Mouse (Mus musculus) kidney, embryonic 16.5 days (tissue): ENCODE measurements around the gene Rfng. TPM values are rescaled to one million over a fixed set of nuclear protein-coding genes. Genes with fewer than 3 reads are reported as not detected.

Source experiments
- ATAC-seq: fragments of 200-750 bp; cut with Nextera tagmentation; 2 replicates; pipeline ENCODE4 v1.8.0; 2017; ENCODE audit warnings: moderate TSS enrichment; ENCODE audit not compliant: low FRiP score, low TSS enrichment
- H3K27ac ChIP-seq: fragments of 300-500 bp; sonication (generic); 2 replicates; pipeline ENCODE4 v1.5.1; 2014; ENCODE audit warnings: low read length
- H3K27me3 ChIP-seq: fragments of 300-500 bp; sonication (generic); 2 replicates; pipeline ENCODE4 v1.6.1; 2014; ENCODE audit warnings: low read length, control low read depth, mixed read lengths; ENCODE audit not compliant: insufficient read depth
- H3K36me3 ChIP-seq: fragments of 300-500 bp; sonication (generic); 2 replicates; pipeline ENCODE4 v1.6.1; 2014; ENCODE audit warnings: low read length, control low read depth, mixed read lengths; ENCODE audit not compliant: insufficient read depth
- H3K4me1 ChIP-seq: fragments of 300-500 bp; sonication (generic); 2 replicates; pipeline ENCODE4 v1.6.1; 2014; ENCODE audit warnings: low read length, control low read depth, mixed read lengths; ENCODE audit not compliant: insufficient read depth
- H3K4me2 ChIP-seq: fragments of 300-500 bp; sonication (generic); replicated peaks from 2 replicates; pipeline ENCODE4 v1.6.1; 2014; ENCODE audit warnings: low read depth, low read length
- H3K4me3 ChIP-seq: fragments of 300-500 bp; sonication (generic); 2 replicates; pipeline ENCODE4 v1.5.1; 2014; ENCODE audit warnings: mild to moderate bottlenecking, low read length
- H3K9ac ChIP-seq: fragments of 300-500 bp; sonication (generic); replicated peaks from 2 replicates; pipeline ENCODE4 v1.6.1; 2014; ENCODE audit warnings: low read length
- H3K9me3 ChIP-seq: fragments of 300-500 bp; sonication (generic); 2 replicates; pipeline ENCODE4 v1.6.1; 2016; ENCODE audit warnings: low read length, control low read depth
- WGBS: fragments of 180-500 bp; shearing (Covaris S2); extraction: QIAGEN DNeasy Blood & Tissue Kit; methylation state at CpG from one replicate; pipeline ENCODE4 v1.1.7; 2014; 5-methylcytosine and 5-hydroxymethylcytosine counted together
- polyA plus RNA-seq: library from polyadenylated mRNA; unstranded; fragments of >200 nt; fragmentation: Nextera tagmentation; extraction: Ambion mirVana; gene quantifications from 2 replicates; pipeline ENCODE4 v1.2.1, GENCODE M21; 2015

Gene Rfng
- polyA plus RNA-seq, 1 experiment from 2014 or later, result 44.0 TPM

DNA sequence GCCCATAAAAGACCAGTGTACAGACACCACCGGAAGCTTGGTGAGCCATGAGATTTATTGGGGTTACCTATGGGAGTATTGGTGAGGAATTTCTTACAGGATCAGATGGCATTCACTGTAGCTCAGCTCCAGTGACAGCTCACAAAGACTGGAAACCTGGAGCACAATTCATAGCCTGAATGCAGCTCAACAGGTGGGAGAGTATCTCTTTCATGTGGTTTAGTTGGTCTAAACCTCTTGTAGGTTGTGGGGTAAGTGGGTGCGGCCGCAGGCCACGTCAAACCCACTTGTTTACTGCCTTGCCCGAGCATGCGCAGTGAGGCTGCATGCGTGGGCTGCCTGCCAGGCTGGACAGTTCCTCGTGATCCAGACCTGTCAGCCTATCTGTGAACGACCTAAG lies 23.8 kb downstream of the Rfng start:
- Histone ChIP-seq H3K9ac (no peak overlapping the region), H3K27me3 (peaks cover 8% of the 10 kb centered on the region), H3K4me1 (no peaks in the 10 kb centered on the region), H3K4me3 (no peak overlapping the region), H3K9me3 (peaks cover 25% of the 10 kb centered on the region), H3K27ac (no peak overlapping the region), H3K36me3 (no peaks in the 10 kb centered on the region), H3K4me2 (no peak overlapping the region)
- WGBS, result 46% methylated on average over 9 of the region's 9 CpGs
- no peak for ATAC-seq

DNA sequence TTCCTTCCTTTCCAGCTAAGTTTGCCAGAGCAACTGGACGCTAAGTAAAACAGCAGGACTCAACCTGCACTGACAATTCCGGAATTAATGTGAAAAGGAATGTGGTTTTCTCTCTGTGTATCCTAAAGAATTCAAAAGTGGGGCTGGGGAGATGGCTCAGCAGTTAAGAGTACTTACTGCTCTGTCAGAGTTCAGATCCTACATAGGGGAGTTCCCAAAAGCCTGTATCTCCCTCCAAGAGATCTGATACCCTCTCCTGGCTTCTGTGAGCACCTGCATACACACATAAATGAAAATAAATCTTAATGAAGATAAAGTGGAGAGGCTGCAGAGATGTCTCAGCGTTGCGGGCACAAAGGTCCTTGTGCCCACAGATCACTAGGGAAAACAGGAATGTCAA lies 32.4 kb downstream of the Rfng start:
- no peak overlapping the region for H3K4me2 ChIP-seq
- no peaks in the 10 kb centered on the region for H3K9me3 ChIP-seq
- no peak for ATAC-seq
- no peak overlapping the region for H3K9ac ChIP-seq
- no peaks in the 10 kb centered on the region for H3K4me1 ChIP-seq
- no peaks in the 10 kb centered on the region for H3K36me3 ChIP-seq
- no peaks in the 10 kb centered on the region for H3K27me3 ChIP-seq
- 49% methylated on average over 4 of the region's 4 CpGs for WGBS
- H3K4me3 ChIP-seq, result no peak overlapping the region
- no peak overlapping the region for H3K27ac ChIP-seq

- no peak for ATAC-seq
- WGBS, result 58% methylated on average over 8 of the region's 8 CpGs
- Histone ChIP-seq H3K9ac (no peak overlapping the region), H3K4me1 (no peaks in the 10 kb centered on the region), H3K4me3 (no peak overlapping the region), H3K27ac (no peak overlapping the region), H3K4me2 (no peak overlapping the region), H3K27me3 (no peaks in the 10 kb centered on the region), H3K36me3 (no peaks in the 10 kb centered on the region), H3K9me3 (no peaks in the 10 kb centered on the region)
Observed at GRCm38 (mm10) chr11:120749430-120749829, 34.6 kb downstream of the Rfng start.

- H3K27ac ChIP-seq, result peak overlapping the region; percentile 13; the same call in 1 of the 2 replicates
- no peak overlapping the region for H3K9ac ChIP-seq
- no peak for ATAC-seq
- 62% methylated on average over 4 of the region's 4 CpGs for WGBS
- H3K27me3 ChIP-seq, result no peaks in the 10 kb centered on the region
- no peaks in the 10 kb centered on the region for H3K9me3 ChIP-seq
- H3K4me1 ChIP-seq, result no peaks in the 10 kb centered on the region
- H3K4me2 ChIP-seq, result no peak overlapping the region
- no peak overlapping the region for H3K4me3 ChIP-seq
- H3K36me3 ChIP-seq, result no peaks in the 10 kb centered on the region
Observed at GRCm38 (mm10) chr11:120747974-120748373, 36.0 kb downstream of the Rfng start.

GRCm38 (mm10) chr11:120744121-120744701 lies 39.8 kb downstream of the Rfng start:
- no peaks in the 10 kb centered on the region for H3K27me3 ChIP-seq
- H3K4me2 ChIP-seq, result no peak overlapping the region
- H3K36me3 ChIP-seq, result no peaks in the 10 kb centered on the region
- H3K9ac ChIP-seq, result no peak overlapping the region
- no peak overlapping the region for H3K27ac ChIP-seq
- no peak overlapping the region for H3K4me3 ChIP-seq
- ATAC-seq, result no peak
- H3K4me1 ChIP-seq, result no peaks in the 10 kb centered on the region
- no peaks in the 10 kb centered on the region for H3K9me3 ChIP-seq
- 71% methylated on average over 7 of the region's 7 CpGs for WGBS

GRCm38 (mm10) chr11:120740981-120741380 lies 43.0 kb downstream of the Rfng start:
- Histone ChIP-seq H3K4me3 (no peak overlapping the region), H3K4me1 (no peaks in the 10 kb centered on the region), H3K9me3 (no peaks in the 10 kb centered on the region), H3K9ac (no peak overlapping the region), H3K4me2 (no peak overlapping the region), H3K27ac (no peak overlapping the region), H3K36me3 (no peaks in the 10 kb centered on the region), H3K27me3 (no peaks in the 10 kb centered on the region)
- WGBS, result 93% methylated on average over 5 of the region's 5 CpGs
- ATAC-seq, result no peak

- Histone ChIP-seq H3K4me1 (no peaks in the 10 kb centered on the region), H3K27me3 (no peaks in the 10 kb centered on the region), H3K9me3 (no peaks in the 10 kb centered on the region), H3K36me3 (no peaks in the 10 kb centered on the region), H3K4me3 (no peak overlapping the region), H3K9ac (no peak overlapping the region), H3K27ac (no peak overlapping the region), H3K4me2 (no peak overlapping the region)
- 83% methylated on average over 6 of the region's 6 CpGs for WGBS
- no peak for ATAC-seq
Observed at GRCm38 (mm10) chr11:120736424-120736823, 47.6 kb downstream of the Rfng start.

DNA sequence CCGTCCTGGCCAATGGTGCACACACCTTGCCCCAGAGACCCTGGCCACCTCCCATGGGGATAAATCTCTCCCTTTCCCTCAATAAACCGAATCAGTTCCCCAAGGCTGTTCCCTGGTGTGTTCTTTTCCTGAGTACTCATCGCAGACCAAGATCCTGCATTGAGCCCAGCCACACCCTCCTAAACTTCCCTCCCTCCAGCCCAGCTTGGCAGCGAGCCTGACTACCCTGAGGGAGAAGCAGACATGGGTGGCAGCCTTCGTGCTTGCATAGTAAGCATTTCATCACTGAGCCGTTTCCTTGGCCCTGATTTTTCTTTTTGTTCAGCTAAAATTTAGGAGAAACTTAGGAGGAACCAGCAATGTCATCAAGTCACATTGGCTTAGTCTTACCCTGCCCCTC lies 50.5 kb downstream of the Rfng start:
- ATAC-seq, result no peak

DNA sequence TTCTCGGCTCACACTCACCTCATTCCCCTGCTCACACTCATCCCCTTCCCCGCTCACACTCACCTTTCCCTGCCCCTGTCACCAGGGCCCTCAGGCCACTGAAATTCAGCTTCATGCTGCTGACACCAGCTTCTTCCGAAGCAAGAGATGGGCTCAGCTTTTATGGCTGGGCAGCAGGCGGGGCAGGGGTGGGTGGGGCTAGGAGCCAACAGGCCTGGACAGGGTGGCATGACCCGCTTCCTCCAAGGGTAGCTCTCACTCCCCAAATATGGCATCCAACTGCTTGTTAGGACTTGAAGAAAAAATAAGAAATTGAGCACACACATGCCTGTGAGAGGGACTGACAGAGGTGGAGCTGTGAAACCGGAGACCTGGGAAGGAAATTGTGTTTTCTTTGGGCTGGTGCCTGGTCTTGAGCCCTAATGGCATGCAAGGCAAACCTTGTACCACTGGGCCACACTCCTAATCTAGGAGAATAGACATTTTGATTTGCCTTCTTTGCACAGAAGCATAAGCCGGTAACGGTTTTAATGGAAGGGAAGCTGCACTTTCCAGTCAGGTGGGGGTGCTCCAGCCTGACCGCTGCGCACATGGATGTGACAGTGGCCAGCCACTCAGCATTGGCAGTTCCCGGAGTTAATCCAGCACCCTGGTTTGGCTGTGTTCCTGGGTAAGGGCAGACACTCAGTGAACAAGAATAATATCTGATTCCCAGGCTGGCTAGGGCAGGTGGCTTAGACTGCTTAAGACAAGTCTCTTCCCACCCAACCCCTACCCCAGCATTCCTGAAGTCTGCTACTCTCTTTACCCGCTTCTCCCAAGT lies 51.9 kb downstream of the Rfng start, which contains the start of gene Cbr2:
Gene Cbr2, minus strand, starts transcription at position 257 of the 823 bp plus-strand sequence.
- H3K4me1 ChIP-seq, result 0 out of 2 replicates have a peak, but pooled peaks cover 4% of the 10 kb centered on the region
- H3K27me3 ChIP-seq, result no peaks in the 10 kb centered on the region
- H3K36me3 ChIP-seq, result no peaks in the 10 kb centered on the region
- ATAC-seq, result no peak
- H3K4me2 ChIP-seq, result no peak within 1 kb of the TSS
- no peak within 1 kb of the TSS for H3K9ac ChIP-seq
- no peak within 1 kb of the TSS for H3K27ac ChIP-seq
- 55% methylated on average over 12 of the region's 12 CpGs for WGBS
- H3K4me3 ChIP-seq, result no peak within 1 kb of the TSS
- H3K9me3 ChIP-seq, result no peaks in the 10 kb centered on the region

More for the DNA sequence above, 50.5 kb downstream of the Rfng start:
- Histone ChIP-seq H3K36me3 (no peaks in the 10 kb centered on the region), H3K4me2 (no peak overlapping the region), H3K27me3 (no peaks in the 10 kb centered on the region), H3K9ac (no peak overlapping the region), H3K27ac (no peak overlapping the region), H3K4me3 (no peak overlapping the region), H3K9me3 (no peaks in the 10 kb centered on the region), H3K4me1 (0 out of 2 replicates have a peak, but pooled peaks cover 4% of the 10 kb centered on the region)
- 48% methylated on average over 6 of the region's 6 CpGs for WGBS

- no peaks in the 10 kb centered on the region for H3K27me3 ChIP-seq
- ATAC-seq, result no peak
- no peak overlapping the region for H3K9ac ChIP-seq
- no peak overlapping the region for H3K4me3 ChIP-seq
- H3K4me1 ChIP-seq, result peaks cover 8% of the 10 kb centered on the region; the same call in 1 of the 2 replicates
- H3K4me2 ChIP-seq, result no peak overlapping the region
- no peaks in the 10 kb centered on the region for H3K36me3 ChIP-seq
- H3K9me3 ChIP-seq, result no peaks in the 10 kb centered on the region
- H3K27ac ChIP-seq, result no peak overlapping the region
- WGBS, result 95% methylated on average over 1 of the region's 1 CpGs
Observed at GRCm38 (mm10) chr11:120731395-120731794, 52.6 kb downstream of the Rfng start.
